Mouse (Mus musculus) hindlimb bud, embryonic 11.5 days (tissue): ENCODE measurements around the gene Mbnl2.
"Not testable (repeated sequence)": the region's sequence is repeated elsewhere in the genome, so short reads cannot be mapped to it uniquely, and the experiment has no call there.

Experiments
- DNase-seq: peaks from one replicate; pipeline ENCODE4 v3.0.0-alpha.2; 2012; ENCODE audit warnings: low read depth, low spot score; ENCODE audit errors: extremely low spot score

Gene Mbnl2

GRCm38 (mm10) chr14:120354595-120354994 is 79.1 kb downstream of the Mbnl2 start:
- no peak for DNase-seq

GRCm38 (mm10) chr14:120355040-120355741 is 79.7 kb downstream of the Mbnl2 start:
- DNase-seq = no peak

- no peak for DNase-seq
Observed at GRCm38 (mm10) chr14:120355742-120356440, 80.4 kb downstream of the Mbnl2 start.

- DNase-seq = no peak
Observed at GRCm38 (mm10) chr14:120357321-120358070, 82.0 kb downstream of the Mbnl2 start.

GRCm38 (mm10) chr14:120359608-120360007 is 84.1 kb downstream of the Mbnl2 start:
- DNase-seq = not testable (repeated sequence)

- DNase-seq = no peak
Observed at GRCm38 (mm10) chr14:120361121-120361520, 85.7 kb downstream of the Mbnl2 start.

GRCm38 (mm10) chr14:120362409-120362992 is 87.0 kb downstream of the Mbnl2 start:
- DNase-seq = no peak

- DNase-seq = no peak
Observed at GRCm38 (mm10) chr14:120363090-120363818, 87.8 kb downstream of the Mbnl2 start.

GRCm38 (mm10) chr14:120365088-120365487 is 89.6 kb downstream of the Mbnl2 start:
- DNase-seq = no peak

GRCm38 (mm10) chr14:120366962-120367361 is 91.5 kb downstream of the Mbnl2 start:
- DNase-seq = no peak

GRCm38 (mm10) chr14:120367589-120367988 is 92.1 kb downstream of the Mbnl2 start:
- no peak for DNase-seq

GRCm38 (mm10) chr14:120368456-120368855 is 93.0 kb downstream of the Mbnl2 start:
- no peak for DNase-seq

- DNase-seq = no peak
Observed at GRCm38 (mm10) chr14:120368914-120369391, 93.5 kb downstream of the Mbnl2 start.

GRCm38 (mm10) chr14:120370044-120370443 is 94.6 kb downstream of the Mbnl2 start:
- no peak for DNase-seq

GRCm38 (mm10) chr14:120370631-120371030 is 95.2 kb downstream of the Mbnl2 start:
- DNase-seq = no peak

GRCm38 (mm10) chr14:120371174-120371573 is 95.7 kb downstream of the Mbnl2 start:
- no peak for DNase-seq

GRCm38 (mm10) chr14:120373026-120374024 is 97.9 kb downstream of the Mbnl2 start:
- no peak for DNase-seq

- no peak for DNase-seq
Observed at GRCm38 (mm10) chr14:120374786-120375185, 99.3 kb downstream of the Mbnl2 start.

GRCm38 (mm10) chr14:120377192-120377591 is 101.7 kb downstream of the Mbnl2 start:
- DNase-seq = no peak
